Mouse (Mus musculus): ENCODE measurements around the gene Slc6a9. TPM values are rescaled to one million over a fixed set of nuclear protein-coding genes. Genes with fewer than 3 reads are reported as not detected.

Slc6a9 gene
- polyA plus RNA-seq, 1 experiment from 2014 or later, result 15.0 TPM

Other genes with a start within 250 kb of the Slc6a9 start
- gene Dmap1, start 152.2 kb upstream of the Slc6a9 start, polyA plus RNA-seq (2015; fragmentation: Nextera tagmentation; extraction: Ambion mirVana), result 47.2 and 50.7 TPM in 2 replicates
- gene Gm12845, start 110.1 kb upstream of the Slc6a9 start, polyA plus RNA-seq (2015; fragmentation: Nextera tagmentation; extraction: Ambion mirVana), result not detected in 2 replicates
- 0.05 TPM in 1 of 2 replicates, not detected in the other for gene Klf17, start 68.9 kb upstream of the Slc6a9 start, polyA plus RNA-seq (2015; fragmentation: Nextera tagmentation; extraction: Ambion mirVana)
- 0.94 and 2.3 TPM in 2 replicates for gene Ccdc24, start 38.1 kb downstream of the Slc6a9 start, polyA plus RNA-seq (2015; fragmentation: Nextera tagmentation; extraction: Ambion mirVana)
- gene B4galt2, start 49.0 kb downstream of the Slc6a9 start, polyA plus RNA-seq (2015; fragmentation: Nextera tagmentation; extraction: Ambion mirVana), result 16.6 and 17.9 TPM in 2 replicates
- 214 and 232 TPM in 2 replicates for gene Atp6v0b, start 52.8 kb downstream of the Slc6a9 start, polyA plus RNA-seq (2015; fragmentation: Nextera tagmentation; extraction: Ambion mirVana)
- gene Dph2, start 57.5 kb downstream of the Slc6a9 start, polyA plus RNA-seq (2015; fragmentation: Nextera tagmentation; extraction: Ambion mirVana), result 16.6 and 16.7 TPM in 2 replicates
- gene Ipo13, start 80.5 kb downstream of the Slc6a9 start, polyA plus RNA-seq (2015; fragmentation: Nextera tagmentation; extraction: Ambion mirVana), result 37.5 and 42.9 TPM in 2 replicates
- gene Artn, start 95.3 kb downstream of the Slc6a9 start, polyA plus RNA-seq (2015; fragmentation: Nextera tagmentation; extraction: Ambion mirVana), result 6.9 and 7.0 TPM in 2 replicates